Mouse (Mus musculus) ovary, adult 10 weeks (tissue): ENCODE measurements around the gene Tlx2. TPM values are rescaled to one million over a fixed set of nuclear protein-coding genes. Genes with fewer than 3 reads are reported as not detected.

Experiments used
- polyA plus RNA-seq: library from polyadenylated mRNA; stranded (reverse); fragments of 350-450 nt; fragmentation: Illumina TruSeq; extraction: RNeasy Lipid Tissue Mini Kit (QIAGEN cat#74804); gene quantifications from one replicate; pipeline ENCODE4 v1.2.3, GENCODE M21; 2014

Tlx2 gene
- not detected for polyA plus RNA-seq

DNA sequence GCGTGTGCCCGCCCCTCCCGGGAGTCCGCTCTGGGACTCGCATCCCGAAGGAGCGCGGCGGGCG lies at the start of gene Tlx2:
TSS of gene Tlx2 (minus strand) at position 47 of the 64 bp plus-strand sequence.

DNA sequence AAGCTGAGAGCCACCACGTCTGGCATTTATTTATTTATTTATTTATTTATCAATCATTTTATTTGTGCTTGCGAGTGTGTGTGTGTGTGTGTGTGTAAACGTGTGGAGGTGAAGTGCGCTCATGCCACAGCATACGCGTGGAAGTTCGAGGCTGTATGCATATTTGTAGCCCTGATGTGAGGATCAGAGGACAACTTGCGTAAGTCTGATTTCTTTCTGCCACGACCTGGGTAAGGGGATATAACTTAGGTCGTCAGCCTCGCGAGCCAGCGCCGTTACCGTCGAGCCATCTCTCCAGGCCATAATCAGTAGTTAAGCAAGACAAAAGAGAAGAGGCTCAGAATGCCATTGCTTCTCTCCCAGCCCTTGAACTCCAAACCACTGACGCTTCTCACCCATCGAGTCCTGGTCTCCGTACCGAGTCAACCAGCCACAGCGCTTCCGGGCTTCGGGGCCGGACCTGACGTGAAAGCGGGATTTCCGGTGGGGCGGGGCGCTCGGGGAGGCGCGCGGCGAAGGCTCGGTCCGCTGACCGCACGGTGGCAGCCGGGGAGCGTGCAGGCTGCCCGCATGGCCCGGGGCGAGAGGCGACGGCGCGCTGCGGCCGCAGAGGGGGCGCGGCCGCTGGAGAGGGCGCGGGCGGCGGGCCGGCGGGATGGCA lies 45.0 kb upstream of the Tlx2 start, which contains the start of gene Mogs:
TSS of gene Mogs (plus strand) at position 486 of the 661 bp plus-strand sequence.

GRCm38 (mm10) chr6:83108762-83109668 lies 38.9 kb upstream of the Tlx2 start, which contains the start of gene Mrpl53:
Gene Mrpl53, plus strand, starts transcription at chr6:83109040.

DNA sequence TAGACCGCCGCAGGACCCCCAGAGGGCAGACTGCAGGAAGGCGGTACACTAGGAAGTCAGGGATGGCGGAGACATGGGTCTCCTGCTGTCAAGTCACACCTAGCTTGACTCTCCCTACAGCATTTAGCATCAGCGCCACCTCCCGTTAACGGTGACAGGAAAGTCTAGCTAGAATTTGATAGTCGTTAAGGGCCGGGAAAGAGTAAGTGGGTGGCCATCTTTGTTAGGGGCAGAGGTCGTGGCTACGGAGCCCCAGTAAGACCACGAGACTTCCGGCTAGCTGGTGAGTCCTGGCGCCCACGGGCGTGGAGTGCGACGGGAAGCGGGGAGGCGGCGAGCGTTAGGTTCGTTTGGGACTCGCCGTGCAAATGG lies 31.2 kb upstream of the Tlx2 start, which contains the start of the genes Ccdc142 and Gm42688:
TSS of gene Ccdc142 (plus strand) at position 286 of the 372 bp plus-strand sequence.
TSS of gene Gm42688 (plus strand) at position 302 of the 372 bp plus-strand sequence.

GRCm38 (mm10) chr6:83086121-83087035 lies 16.3 kb upstream of the Tlx2 start, which contains the start of gene Lbx2:
Gene Lbx2, plus strand, starts transcription at chr6:83086367.

GRCm38 (mm10) chr6:83077630-83078323 lies 7.7 kb upstream of the Tlx2 start, which contains the start of gene Pcgf1:
Gene Pcgf1, plus strand, starts transcription at chr6:83077869.

GRCm38 (mm10) chr6:83057790-83058189 lies 12.3 kb downstream of the Tlx2 start, which contains the start of gene Dqx1:
Gene Dqx1, plus strand, starts transcription at chr6:83057844.

GRCm38 (mm10) chr6:83054871-83055431 lies 15.1 kb downstream of the Tlx2 start, which contains the start of gene Htra2:
Gene Htra2, minus strand, starts transcription at chr6:83055273.

GRCm38 (mm10) chr6:83054074-83054851 lies 15.8 kb downstream of the Tlx2 start, which contains the start of gene Aup1:
Gene Aup1, plus strand, starts transcription at chr6:83054521.

DNA sequence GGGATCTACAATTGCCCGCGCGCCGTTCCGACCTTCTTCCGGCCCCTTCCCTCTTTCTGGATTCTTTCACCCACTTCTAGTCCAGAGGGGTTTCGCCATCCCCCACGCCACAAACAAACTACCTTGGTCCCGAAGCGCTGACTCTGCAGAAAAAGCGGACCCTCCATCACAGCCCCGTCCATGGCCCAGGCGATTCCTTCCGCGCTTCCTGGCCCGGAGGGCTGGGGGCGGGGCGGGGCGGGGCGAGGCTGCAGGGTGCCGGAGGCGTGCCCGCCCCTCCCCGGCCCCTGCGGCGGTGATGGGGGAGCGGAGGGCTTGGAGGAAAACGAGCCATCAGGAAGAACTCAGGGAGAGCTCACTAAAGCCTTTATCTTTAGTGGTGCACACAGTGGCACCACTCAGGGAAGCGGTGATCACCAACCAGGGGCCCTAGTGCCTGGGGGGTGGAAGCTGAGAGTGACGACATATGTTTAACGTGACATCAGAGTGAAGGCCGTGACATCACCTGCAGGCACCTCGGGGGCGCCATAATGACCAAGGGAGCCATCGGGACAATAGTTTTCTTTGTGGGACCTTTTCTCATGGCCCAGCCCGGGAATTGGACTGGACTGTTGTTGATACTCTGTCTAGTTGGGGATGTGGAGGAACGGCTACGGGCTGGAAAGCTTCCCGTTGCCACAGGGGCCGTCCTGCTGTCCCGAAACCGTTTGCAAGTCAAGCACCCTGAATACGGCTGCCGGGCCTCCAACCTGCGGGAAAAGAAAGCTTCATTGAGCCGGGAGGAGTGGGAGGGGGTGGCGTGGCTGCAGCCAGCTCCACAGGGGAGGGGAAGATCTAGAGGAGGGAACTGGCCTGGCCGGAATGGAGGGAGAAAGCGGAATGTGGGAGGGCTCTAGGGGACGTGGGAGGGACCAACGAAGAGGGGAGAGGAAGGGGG lies 36.6 kb downstream of the Tlx2 start, which contains the start of the genes Dok1 and Loxl3:
TSS of gene Dok1 (minus strand) at position 223 of the 937 bp plus-strand sequence.
TSS of gene Loxl3 (plus strand) at position 925 of the 937 bp plus-strand sequence.

Other genes starting within 250 kb of the Tlx2 start
- gene Sema4f, start 130.5 kb downstream of the Tlx2 start, polyA plus RNA-seq = not detected
- gene M1ap, start 123.4 kb downstream of the Tlx2 start, polyA plus RNA-seq = not detected
- gene Dok1, start 36.8 kb downstream of the Tlx2 start, polyA plus RNA-seq = not detected
- 3.5 TPM for gene Loxl3, start 36.1 kb downstream of the Tlx2 start, polyA plus RNA-seq
- 4.6 TPM for gene Aup1, start 15.8 kb downstream of the Tlx2 start, polyA plus RNA-seq
- 2.6 TPM for gene Htra2, start 15.0 kb downstream of the Tlx2 start, polyA plus RNA-seq
- gene Dqx1, start 12.4 kb downstream of the Tlx2 start, polyA plus RNA-seq = not detected
- gene Pcgf1, start 7.6 kb upstream of the Tlx2 start, polyA plus RNA-seq = 4.1 TPM
- not detected for gene Lbx2, start 16.1 kb upstream of the Tlx2 start, polyA plus RNA-seq
- not detected for gene Ccdc142, start 31.3 kb upstream of the Tlx2 start, polyA plus RNA-seq
- 1.2 TPM for gene Gm42688, start 31.3 kb upstream of the Tlx2 start, polyA plus RNA-seq
- 26.1 TPM for gene Mrpl53, start 38.7 kb upstream of the Tlx2 start, polyA plus RNA-seq
- 3.6 TPM for gene Mogs, start 45.2 kb upstream of the Tlx2 start, polyA plus RNA-seq
- gene Wbp1, start 51.3 kb upstream of the Tlx2 start, polyA plus RNA-seq = 1.7 TPM
- gene Ino80b, start 55.1 kb upstream of the Tlx2 start, polyA plus RNA-seq = not detected
- not detected for gene Rtkn, start 65.2 kb upstream of the Tlx2 start, polyA plus RNA-seq
- 0.40 TPM for gene Wdr54, start 86.1 kb upstream of the Tlx2 start, polyA plus RNA-seq
- not detected for gene 1700003E16Rik, start 86.1 kb upstream of the Tlx2 start, polyA plus RNA-seq
- 10.8 TPM for gene Dctn1, start 95.6 kb upstream of the Tlx2 start, polyA plus RNA-seq
- gene Slc4a5, start 149.5 kb upstream of the Tlx2 start, polyA plus RNA-seq = 0.34 TPM